Mouse (Mus musculus): ENCODE measurements around the gene Nek8.
"Not testable (repeated sequence)": the region's sequence is repeated elsewhere in the genome, so short reads cannot be mapped to it uniquely, and the experiment has no call there.

Gene Nek8

DNA sequence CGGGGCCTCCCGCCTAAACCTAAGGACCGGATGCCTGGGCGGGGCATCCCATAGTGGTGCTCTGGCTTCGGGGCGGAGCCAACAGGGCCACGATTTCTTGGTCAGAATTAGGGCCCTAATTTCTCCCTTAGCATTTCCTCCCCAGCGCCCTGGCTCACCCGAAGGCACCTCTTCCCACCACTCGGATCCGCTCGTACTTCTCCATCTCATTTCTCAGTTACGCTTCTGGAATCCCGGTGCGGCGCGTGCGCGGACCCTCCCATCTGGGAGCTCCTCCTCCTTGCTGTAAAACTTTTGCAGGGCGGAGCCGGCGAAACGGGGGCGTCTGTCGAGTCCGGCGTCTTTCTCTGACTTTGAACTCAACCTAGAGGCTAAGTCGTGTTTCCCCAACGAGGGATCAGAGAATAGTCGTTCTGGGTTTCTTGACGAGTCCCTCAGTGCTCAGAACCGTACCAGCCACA lies at the start of gene Nek8, which contains the start of gene Tlcd1:
Nek8 (minus strand) TSS at position 274 of the 461 bp plus-strand sequence.
Tlcd1 (plus strand) TSS at position 310 of the 461 bp plus-strand sequence.
- in situ Hi-C loops (cut with MboI, MseI), result no loop called here

DNA sequence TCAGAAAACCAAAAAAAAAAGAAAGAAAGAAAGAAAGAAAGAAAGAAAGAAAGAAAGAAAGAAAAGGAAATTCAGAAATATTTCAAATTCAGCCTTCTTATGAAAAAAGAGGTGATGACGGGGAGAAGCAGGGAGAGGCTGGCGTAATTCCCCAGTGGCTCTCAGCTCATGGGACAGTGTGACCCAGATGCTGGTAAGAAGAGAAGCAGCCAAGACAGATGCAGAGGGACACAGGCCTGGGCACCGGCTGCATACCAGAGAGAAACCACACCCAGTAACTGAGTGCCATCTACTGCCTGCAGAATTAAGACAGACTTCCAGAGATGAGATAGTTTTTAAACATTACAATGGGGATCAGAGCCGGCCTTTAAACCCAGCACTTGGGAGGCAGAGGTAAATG lies 47.1 kb upstream of the Nek8 start:
- in situ Hi-C loops (cut with MboI, MseI), result loop anchor here (5.0 kb wide), 1 partner anchor 49 kb away; no protein-coding TSS in a partner anchor

DNA sequence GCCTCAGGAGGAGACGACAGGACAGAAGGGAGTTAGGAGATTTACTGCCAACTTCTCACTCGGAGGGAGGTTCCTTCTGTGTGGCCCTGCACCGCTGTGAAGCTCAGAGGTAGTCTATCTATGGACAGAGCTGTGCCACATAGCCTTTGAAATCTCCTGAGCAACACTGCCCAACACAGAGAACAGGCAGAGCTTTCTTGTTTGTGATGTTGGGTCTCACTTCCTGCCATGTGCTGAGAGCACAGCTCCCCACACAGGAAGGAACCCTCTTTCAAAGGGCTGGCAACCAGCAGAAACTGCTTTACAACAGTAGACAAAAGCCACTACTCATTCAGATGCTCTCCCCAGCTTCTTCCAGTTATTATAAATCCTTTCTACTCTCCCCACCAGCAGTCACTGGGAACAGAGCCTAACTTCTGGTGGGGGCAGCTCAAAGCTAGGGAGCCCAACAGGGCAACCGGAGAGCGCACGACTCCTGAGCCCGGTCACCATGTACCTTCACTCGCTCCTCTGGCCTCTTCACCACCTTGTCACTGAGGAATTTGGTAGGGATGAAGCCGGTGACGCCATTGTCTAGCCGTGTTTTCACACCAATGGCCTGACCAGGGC lies 39.3 kb upstream of the Nek8 start:
- in situ Hi-C loops (cut with MboI, MseI), result no loop called here

DNA sequence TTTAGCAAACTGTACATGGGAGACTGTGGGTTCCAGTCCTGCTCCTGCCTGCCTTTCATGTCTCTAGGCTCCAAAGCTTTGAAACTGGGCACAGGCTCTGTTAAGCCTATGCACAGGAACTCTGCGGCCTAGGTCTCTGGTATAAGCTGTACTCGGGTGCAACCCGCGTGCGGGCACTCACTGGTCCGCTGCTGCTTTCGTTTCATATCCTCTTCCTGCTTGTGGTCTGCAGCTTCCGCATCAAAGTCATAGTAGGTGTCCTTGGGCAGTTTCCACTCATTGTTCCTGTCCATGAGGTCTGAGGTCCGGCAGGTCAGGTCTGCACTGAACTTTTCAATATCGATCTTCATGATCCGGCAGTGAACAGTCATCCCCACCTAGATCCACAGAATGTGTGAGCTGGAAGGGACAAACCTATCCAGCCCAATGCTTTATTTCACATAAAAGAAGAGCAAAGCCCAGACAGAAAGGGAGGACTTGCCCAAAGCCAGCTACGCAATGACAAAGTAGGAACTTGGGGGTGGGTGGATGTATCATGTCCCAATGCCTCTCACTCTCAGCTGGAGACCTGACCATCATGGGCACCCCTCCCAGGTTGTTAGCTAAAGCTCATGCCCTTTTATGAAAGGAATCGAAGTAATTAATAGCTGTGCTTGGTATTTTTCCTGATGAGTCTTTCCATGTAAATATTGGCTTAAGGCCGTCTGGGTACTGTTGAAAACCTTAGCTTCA lies 36.8 kb upstream of the Nek8 start:
- in situ Hi-C loops (cut with MboI, MseI), result no loop called here

DNA sequence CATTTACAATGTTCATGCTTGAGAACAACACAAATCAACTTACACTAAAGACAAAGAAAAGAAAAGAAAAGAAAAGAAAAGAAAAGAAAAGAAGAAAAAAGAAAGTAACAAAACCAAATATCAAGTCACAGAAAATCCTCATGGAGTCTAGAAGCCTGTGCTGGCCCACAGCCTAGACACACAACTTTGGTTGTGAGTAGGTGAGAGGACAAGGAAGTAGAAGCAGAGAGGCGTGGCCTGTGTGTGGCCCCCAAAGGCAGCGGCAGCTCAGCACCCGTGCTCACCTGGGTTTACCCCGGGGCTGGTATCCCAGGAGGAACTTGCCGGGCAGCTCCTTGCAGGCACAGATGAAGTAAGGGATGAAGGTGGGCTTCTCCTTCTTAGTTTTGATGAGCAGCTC lies 35.0 kb upstream of the Nek8 start:
- in situ Hi-C loops (cut with MboI, MseI), result no loop called here

DNA sequence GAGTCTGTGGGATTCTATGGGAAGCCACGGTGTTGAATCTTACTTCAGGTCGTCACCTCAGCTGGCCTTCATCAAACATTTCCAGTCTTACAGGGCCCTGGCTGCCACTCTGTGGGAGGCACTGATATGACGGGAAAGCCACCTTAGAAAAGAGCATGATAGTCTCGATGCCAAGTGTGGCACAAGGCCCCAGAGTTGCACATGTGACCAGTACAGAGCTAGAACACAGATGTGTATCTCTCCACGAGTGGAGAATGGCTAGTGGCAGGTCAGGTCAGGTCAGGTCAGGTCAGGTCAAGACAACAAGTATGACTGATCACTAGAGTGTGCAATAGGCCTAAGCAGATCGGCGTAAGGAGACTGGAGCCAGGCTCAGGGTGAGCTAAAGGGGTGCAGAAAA lies 34.1 kb upstream of the Nek8 start:
- in situ Hi-C loops (cut with MboI, MseI), result no loop called here

DNA sequence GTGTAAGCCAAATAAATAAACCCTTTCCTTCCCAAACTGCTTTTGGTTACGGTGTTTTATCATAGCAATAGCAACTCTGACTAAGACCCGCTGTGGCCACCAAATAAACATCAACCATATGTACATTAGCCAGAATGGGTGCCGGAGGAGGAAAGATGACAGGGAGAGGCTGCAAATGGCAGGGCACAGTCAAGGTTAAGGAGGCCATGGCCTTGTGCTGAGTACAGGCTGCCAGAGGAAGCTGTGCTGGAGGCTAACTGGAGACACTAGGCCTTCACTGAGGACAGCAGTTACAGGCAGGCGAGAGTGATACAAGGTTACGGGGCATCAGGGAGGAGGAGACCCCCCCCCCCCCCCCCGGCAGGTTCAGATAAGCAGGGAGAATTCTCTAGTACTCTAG lies 33.4 kb upstream of the Nek8 start:
- in situ Hi-C loops (cut with MboI, MseI), result no loop called here

DNA sequence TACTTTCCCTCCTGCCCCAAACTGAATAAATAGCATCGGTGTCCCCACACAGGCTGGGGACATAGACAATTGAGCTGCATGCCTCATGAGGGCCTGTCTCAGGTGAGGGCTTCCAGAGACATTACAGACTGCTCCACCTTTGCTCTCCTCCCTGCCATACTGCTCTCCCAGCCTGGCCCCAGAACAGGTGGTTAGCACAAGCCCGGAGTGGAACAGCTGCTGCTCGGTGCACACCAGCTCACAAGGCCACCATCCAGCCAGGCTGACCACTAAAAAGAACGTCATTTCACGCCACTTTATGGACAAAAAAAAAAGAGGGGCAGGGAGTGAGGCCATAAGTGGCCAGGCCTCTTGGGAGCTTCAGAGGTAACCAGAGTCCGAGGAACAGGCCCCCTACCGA lies 30.7 kb upstream of the Nek8 start:
- in situ Hi-C loops (cut with MboI, MseI), result no loop called here

DNA sequence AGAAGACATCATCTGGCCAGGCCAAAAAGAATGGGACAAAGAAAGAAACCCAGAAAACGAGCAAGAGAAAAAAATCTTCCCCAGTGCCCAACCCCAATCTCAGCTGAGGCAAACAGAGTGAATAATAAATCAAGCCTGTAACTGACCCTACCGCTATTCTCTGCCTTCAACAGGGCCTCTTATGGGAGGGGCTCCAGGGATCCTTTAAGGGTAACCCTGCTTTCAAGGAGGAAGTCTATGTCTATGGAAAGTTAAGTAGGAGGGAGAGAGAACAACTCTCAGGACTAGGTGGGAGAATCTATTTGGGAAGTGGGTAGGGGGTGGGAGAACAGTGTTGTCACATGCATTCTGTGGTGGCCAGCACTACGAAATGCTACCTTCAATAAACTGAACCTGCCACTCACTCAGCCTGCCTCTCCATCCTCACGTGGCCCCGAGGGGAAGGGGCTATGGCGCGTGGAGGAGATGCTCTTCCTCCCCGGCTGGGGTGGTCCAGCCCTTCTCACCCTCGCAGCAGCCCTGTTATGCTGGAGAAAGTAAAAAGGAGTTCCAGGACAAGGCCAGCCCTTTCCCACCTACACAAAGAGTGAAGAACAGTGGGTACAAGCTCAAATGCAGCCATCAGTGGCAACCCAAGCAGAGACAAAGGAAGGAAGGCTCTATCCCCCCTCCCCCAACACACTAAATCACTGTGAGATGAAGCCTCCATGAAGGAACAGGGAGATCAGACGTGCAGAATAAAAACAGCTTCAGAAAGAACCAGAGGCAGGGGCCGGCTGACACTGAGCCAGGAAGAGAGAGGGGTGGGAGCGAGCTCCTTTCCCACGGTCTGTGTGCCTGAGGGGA lies 29.1 kb upstream of the Nek8 start:
- in situ Hi-C loops (cut with MboI, MseI), result no loop called here

DNA sequence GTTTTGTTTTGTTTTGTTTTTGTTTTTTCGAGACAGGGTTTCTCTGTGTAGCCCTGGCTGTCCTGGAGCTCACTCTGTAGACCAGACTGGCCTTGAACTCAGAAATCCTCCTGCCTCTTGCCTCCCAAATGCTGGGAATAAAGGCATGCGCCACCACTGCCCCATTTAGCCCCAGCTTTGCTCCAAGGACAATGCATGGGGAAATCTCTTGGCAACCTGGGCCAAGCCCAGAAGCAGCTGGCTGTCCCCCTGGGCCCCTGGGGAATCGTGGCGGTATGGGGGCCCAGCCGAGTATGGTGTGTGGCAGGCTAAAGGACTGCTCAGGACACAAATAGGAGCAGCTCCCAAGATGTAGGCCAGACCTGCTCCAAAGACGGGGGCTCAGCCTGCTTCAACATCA lies 27.8 kb upstream of the Nek8 start:
- in situ Hi-C loops (cut with MboI, MseI), result no loop called here

DNA sequence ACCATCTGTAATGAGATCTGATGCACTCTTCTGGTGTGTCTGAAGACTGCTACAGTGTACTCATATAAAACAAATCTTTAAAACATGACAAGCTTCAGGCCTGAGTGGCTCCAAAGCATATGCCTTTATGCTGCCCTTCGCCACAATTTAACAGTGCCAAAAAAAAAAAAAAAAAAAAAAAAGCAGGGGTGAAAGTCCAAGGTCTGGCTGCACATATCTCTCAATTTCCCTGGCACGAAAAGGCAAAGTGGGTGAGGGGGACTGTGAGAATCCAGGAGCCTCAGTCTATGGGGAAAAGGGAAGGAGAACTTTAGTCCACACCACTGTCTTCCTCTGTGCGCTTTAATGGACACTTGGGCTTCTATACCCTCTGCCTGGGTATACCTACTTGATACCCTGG lies 25.9 kb upstream of the Nek8 start:
- in situ Hi-C loops (cut with MboI, MseI), result no loop called here

DNA sequence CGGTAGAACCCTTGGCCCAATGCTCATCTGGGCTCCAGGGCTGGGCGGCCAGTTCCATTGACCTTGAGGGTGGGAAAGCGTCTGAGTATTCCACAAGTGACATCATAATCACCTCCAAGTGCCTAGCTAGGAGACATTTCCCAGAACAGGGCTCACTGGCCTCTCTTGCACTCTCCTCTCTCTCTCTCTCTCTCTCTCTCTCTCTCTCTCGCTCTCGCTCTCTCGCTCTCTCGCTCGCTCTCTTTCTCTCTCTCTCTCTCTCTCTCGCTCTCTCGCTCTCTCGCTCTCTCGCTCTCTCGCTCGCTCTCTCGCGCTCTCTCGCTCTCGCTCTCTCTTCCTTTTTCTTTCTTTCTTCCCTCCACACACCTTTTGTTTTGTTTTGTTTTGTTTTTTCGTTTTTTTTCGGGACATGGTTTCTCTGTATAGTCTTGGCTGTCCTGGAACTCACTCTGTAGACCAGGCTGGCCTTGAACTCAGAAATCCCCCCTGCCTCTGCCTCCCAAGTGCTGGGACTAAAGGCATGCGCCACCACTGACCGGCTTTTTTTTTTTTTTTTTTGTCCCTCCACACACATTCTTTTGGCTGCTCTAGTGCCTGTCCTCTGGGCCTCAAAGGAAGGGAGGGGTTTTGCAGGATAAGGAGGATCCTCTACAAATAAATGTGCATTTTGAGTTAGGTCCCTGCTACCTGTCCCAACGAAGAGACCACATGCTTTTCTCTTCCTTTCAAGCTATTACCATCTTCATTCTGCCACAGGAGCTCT lies 18.8 kb upstream of the Nek8 start:
- in situ Hi-C loops (cut with MboI, MseI), result no loop called here

DNA sequence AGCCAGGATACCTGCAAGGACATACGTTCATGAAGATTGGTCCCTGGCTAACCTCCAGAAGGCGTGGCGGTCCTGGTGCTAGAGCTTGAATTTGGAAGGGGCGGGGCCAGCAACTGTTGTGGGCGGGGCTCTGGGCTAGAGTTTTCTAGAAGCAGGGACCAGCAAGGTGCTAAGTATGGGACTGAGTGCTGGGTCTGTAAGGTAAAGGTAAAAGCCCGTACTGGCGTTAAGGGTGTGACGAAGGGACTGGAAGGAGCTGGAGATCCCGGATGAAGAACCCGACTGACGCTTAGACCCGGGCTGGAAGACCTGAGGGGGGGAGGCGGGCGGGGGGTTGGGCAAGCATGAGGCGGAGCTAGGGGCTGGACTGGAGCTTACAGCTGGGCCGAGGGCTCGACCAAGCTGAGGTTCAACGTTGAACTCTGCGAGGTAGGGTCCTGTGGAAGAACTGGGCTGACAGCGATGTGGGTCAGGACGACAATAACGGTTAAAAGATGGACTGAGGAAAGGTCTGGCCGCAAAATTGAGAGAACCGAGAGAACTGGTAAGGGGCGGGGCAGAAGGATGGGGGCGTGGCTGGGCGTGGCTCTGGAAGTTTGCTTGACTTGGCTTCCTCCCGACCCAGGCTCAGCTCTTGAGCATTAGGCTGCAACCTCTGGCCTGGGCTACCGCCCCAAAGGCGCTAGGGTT lies 18.1 kb upstream of the Nek8 start:
- in situ Hi-C loops (cut with MboI, MseI), result no loop called here

DNA sequence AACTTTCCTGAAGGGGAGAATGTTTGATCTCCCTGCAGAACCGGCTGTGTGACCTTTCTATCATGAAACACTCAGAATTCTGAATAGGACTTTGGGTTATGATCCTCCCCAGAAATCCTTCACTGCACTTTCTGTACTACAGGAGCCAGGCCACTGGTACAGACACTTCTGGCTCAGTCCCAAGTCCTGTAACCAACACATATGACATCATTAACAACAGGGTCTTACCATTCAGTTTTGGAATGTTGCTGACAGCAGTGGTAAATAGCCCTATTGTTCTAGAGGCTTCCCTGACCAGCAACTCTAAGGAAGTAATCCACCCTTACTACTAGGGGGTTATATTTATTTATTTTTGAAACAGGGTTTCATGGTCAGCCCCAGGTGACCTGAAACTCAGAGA lies 16.6 kb upstream of the Nek8 start, which contains the start of gene Proca1:
Proca1 (plus strand) TSS at position 280 of the 400 bp plus-strand sequence.
- in situ Hi-C loops (cut with MboI, MseI), result no loop called here

DNA sequence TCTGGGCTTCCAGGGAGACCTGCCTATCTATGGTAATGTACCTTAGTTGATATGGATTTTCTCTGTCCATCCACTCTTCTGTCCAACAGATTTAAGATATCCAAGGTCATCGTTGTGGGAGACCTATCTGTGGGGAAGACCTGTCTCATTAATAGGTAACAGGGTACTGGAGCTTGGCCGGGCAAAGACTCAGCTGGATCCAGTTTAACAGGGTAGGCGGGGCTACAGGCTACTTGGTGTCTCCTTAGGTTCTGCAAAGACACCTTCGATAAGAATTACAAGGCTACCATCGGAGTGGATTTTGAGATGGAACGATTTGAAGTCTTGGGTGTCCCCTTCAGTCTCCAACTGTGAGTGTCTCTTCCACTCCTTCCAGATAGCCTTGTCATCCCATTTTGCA lies 13.6 kb upstream of the Nek8 start:
- in situ Hi-C loops (cut with MboI, MseI), result no loop called here

DNA sequence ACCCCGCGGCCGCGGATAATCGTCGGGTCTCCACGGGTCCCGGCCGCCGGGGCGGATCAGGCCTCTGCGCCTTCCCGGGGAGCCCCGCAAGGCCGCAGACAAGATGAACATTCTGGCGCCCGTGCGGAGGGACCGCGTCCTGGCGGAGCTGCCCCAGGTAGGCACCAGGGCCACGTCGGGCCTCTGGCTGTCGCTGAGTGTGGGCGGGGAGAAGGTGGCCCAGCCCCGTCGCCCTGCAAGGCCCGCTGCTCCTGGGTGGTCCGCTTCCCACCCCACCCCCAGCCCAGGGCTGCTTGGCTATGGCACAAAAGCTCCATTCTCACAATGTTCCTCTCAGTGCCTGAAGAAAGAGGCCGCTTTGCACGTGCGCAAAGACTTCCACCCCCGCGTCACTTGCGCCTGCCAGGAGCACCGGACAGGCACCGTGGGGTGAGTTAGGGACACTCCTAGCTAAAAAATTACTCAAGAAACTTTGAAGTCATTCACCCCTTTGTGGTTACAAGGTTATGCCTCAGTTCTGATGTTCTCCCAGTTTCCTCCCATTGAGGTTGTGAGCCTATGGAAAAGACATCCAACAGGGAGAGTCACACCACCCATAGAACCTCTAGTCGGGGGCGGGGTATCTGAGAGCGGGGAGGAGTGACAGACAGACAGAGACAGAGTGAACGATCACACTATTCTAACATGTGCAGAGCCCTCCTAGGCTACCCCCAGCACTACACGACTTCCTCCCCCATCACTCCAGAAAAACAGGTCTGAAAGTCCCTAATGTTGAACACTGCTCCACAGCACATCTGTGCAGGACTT lies 13.0 kb upstream of the Nek8 start:
- in situ Hi-C loops (cut with MboI, MseI), result no loop called here

DNA sequence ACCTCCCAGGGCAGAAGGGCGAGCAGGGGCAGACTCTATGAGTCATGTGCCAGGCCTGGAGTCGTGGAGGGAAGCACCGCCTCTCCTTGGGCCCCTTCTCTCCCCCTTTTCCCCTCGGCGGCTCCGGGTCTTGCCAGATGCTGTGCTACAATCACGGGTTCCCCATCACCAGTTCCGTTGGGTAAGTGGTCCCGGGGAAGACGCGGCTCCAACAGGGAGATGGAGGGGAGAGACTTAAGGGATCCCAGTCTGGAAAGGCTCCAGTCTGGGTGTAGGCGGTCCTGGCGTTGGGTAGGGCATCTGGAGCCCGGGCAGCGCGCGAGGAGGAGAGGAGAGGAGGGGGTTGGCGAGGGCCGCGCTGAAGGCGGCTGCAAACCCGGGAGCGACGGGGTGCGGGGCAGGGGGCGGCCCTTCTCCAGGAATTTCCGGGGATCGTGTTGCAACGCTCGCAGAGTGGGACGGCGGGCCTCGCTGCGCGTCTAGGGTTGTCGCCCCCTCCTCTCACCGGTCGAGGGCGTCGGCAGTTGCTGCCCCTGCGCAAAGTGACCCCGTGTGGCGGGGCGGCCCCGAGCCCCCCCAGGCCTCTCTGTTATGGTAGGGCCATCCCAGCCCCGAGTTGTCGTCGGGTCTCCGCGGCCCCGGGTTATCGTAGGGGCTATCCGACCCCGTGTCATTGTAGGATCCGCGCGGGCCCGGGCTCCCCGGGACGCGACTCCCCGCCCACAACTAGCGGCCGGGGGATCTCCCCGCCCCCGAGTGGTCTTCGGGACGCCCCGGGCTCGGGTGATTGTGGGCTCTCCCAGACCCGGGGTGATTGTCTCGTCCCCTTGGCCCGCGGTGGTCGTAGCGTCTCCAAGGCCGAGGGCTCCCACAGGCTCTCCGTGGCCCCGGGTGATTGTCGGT lies 12.1 kb upstream of the Nek8 start, which contains the start of gene Rab34:
Rab34 (plus strand) TSS at position 100 of the 903 bp plus-strand sequence.
- in situ Hi-C loops (cut with MboI, MseI), result no loop called here

DNA sequence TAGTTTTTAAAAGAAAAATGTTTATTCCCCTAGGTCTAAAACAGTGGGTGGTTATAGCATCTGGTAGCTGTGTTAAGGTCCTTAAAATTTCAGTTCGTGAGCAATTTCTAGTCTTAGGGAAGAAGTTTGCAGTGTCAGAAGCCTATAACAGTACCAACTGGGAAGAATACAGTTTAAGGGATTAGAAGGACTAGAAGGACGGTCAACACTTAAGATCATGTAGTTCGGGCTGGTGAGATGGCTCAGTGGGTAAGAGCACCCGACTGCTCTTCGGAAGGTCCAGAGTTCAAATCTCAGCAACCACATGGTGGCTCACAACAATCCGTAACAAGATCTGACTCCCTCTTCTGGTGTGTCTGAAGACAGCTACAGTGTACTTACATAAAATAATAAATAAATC lies 8.2 kb upstream of the Nek8 start:
- in situ Hi-C loops (cut with MboI, MseI), result not testable (repeated sequence)

Measured in T-helper 1 cell (primary cell).